Mouse (Mus musculus) liver, embryonic 14.5 days (tissue): ENCODE data around the gene Vsig8. TPM values are rescaled to one million over a fixed set of nuclear protein-coding genes. Genes with fewer than 3 reads are reported as not detected.

Experiments
- ATAC-seq: fragments of 200-750 bp; cut with Nextera tagmentation; 2 replicates; pipeline ENCODE4 v1.8.0; 2017; ENCODE audit warnings: moderate number of reproducible peaks, mild to moderate bottlenecking, moderate library complexity; ENCODE audit not compliant: insufficient read depth
- DNase-seq, 3 experiments: peaks; one replicate each; pipeline ENCODE4 v3.0.0-alpha.2; 2012 to 2013; ENCODE audit warnings: low read depth in 3 of 3, low spot score in 3 of 3
- H3K27ac ChIP-seq: fragments of 300-500 bp; sonication (generic); 2 replicates; pipeline ENCODE4 v1.5.1; 2014; ENCODE audit warnings: moderate library complexity, mild to moderate bottlenecking, control low read depth, inconsistent platforms
- H3K27me3 ChIP-seq: fragments of 300-500 bp; sonication (generic); 2 replicates; pipeline ENCODE4 v1.6.1; 2014; ENCODE audit warnings: mild to moderate bottlenecking, low read length, moderate library complexity; ENCODE audit not compliant: control insufficient read depth, insufficient read depth
- H3K36me3 ChIP-seq: fragments of 300-500 bp; sonication (generic); replicated peaks from 2 replicates; pipeline ENCODE4 v1.6.1; 2014; ENCODE audit warnings: low read depth; ENCODE audit not compliant: control insufficient read depth, insufficient read depth
- H3K4me1 ChIP-seq, 2 experiments: fragments of 200-500 bp in 1 of 2; fragments of 300-500 bp in 1 of 2; sonication (generic) in 1 of 2; replicated peaks; 2 replicates each; pipeline ENCODE4 v1.6.1; 2012 to 2014; ENCODE audit warnings: antibody characterized with exemption in 1 of 2, inconsistent platforms in 1 of 2, low read length in 1 of 2; ENCODE audit not compliant: control insufficient read depth in 2 of 2, insufficient read depth in 2 of 2
- H3K4me2 ChIP-seq: fragments of 300-500 bp; sonication (generic); 2 replicates; pipeline ENCODE4 v1.6.1; 2014; ENCODE audit warnings: low read depth, mild to moderate bottlenecking, control low read depth, moderate library complexity
- H3K4me3 ChIP-seq, 2 experiments: fragments of 200-500 bp in 1 of 2; fragments of 300-500 bp in 1 of 2; sonication (generic) in 1 of 2; 2 replicates each; pipeline ENCODE4 v1.5.1; 2012 to 2014; ENCODE audit warnings: low read depth in 2 of 2, low read length in 2 of 2, mild to moderate bottlenecking in 2 of 2, control low read depth in 1 of 2, inconsistent platforms in 1 of 2, moderate library complexity in 1 of 2; ENCODE audit not compliant: insufficient read depth in 1 of 2
- H3K9ac ChIP-seq: fragments of 300-500 bp; sonication (generic); replicated peaks from 2 replicates; pipeline ENCODE4 v1.6.1; 2014; ENCODE audit warnings: mild to moderate bottlenecking, control low read depth, moderate library complexity
- H3K9me3 ChIP-seq: fragments of 300-500 bp; sonication (generic); 2 replicates; pipeline ENCODE4 v1.6.1; 2016; ENCODE audit warnings: low read length, mixed read lengths; ENCODE audit not compliant: control insufficient read depth
- CTCF ChIP-seq: IDR thresholded peaks from 2 replicates; pipeline ENCODE4 v1.5.1; 2016; ENCODE audit warnings: antibody characterized with exemption, low read depth, control low read depth
- EP300 ChIP-seq: IDR thresholded peaks from 2 replicates; pipeline ENCODE4 v1.6.1; 2016; ENCODE audit warnings: antibody characterized with exemption, low read depth
- WGBS: fragments of 180-500 bp; shearing (Covaris S2); extraction: QIAGEN DNeasy Blood & Tissue Kit; methylation state at CpG from one replicate; pipeline ENCODE4 v1.1.7; 2014; ENCODE audit not compliant: insufficient replicate concordance; 5-methylcytosine and 5-hydroxymethylcytosine counted together
- polyA plus RNA-seq, 2 experiments: library from polyadenylated mRNA; depleted of rRNA in 1 of 2; stranded (reverse) in 1 of 2; unstranded in 1 of 2; fragments of >200 nt; fragmentation: Nextera tagmentation in 1 of 2; extraction: Ambion mirVana in 1 of 2; gene quantifications; 2 replicates each; pipeline versions ENCODE4 v1.2.1 to v1.2.3; 2012 to 2014

Vsig8 gene
- polyA plus RNA-seq, 2 experiments, result not detected

- Histone ChIP-seq H3K27ac (no peak overlapping the region), H3K9me3 (no peaks in the 10 kb centered on the region), H3K36me3 (no peaks in the 10 kb centered on the region), H3K4me2 (no peak overlapping the region), H3K27me3 (no peaks in the 10 kb centered on the region), H3K4me3 (no peak overlapping the region), H3K9ac (no peak overlapping the region), H3K4me1 (no peaks in the 10 kb centered on the region)
- no peak for DNase-seq
- no peak for ATAC-seq
- TF ChIP-seq EP300, result no peak
- peak; percentile 60 for TF ChIP-seq CTCF
These were observed 38.8 kb downstream of the Vsig8 start for GRCm38 (mm10) chr1:172594495-172594894.

DNA sequence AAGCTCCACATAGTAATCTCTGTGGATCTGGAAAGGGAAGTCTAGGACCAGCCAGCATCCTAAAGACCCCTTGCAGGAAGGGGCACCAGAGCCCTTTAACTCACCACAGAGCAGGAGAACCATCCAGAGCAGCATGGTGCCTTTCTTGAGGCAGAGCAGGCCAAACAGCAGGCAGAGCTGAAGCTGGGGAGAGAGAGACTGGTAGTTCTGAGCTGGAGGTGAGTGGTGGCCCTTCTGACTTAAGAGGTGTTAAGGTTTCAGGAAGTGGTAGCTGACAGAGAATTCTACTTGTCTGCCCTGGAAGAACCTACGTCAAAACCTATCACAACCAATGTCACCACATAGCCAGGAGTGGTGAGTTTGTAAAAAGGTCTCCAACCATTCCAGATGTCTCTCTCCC lies 46.6 kb downstream of the Vsig8 start, which contains the start of gene Fcrl6:
Gene Fcrl6 (minus strand): TSS at position 226 of the 400 bp plus-strand sequence.
- no peaks in the 10 kb centered on the region for H3K36me3 ChIP-seq
- DNase-seq (no peak), ATAC-seq (no peak)
- TF ChIP-seq EP300, result no peak
- no peak for TF ChIP-seq CTCF
- no peaks in the 10 kb centered on the region for H3K9me3 ChIP-seq
- H3K27me3 ChIP-seq, result no peaks in the 10 kb centered on the region
- WGBS, result 21% methylated on average over 1 of the region's 1 CpGs
- H3K9ac ChIP-seq, result no peak within 1 kb of the TSS
- H3K4me2 ChIP-seq, result no peak within 1 kb of the TSS
- no peaks in the 10 kb centered on the region for H3K4me1 ChIP-seq
- no peak within 1 kb of the TSS for H3K4me3 ChIP-seq
- no peak within 1 kb of the TSS for H3K27ac ChIP-seq

GRCm38 (mm10) chr1:172611304-172611703 lies 55.6 kb downstream of the Vsig8 start:
- WGBS, result 62% methylated on average over 10 of the region's 10 CpGs
- no peak overlapping the region for H3K27ac ChIP-seq
- TF ChIP-seq CTCF, result no peak
- no peak for TF ChIP-seq EP300
- H3K9ac ChIP-seq, result no peak overlapping the region
- no peak for ATAC-seq
- no peaks in the 10 kb centered on the region for H3K9me3 ChIP-seq
- no peak for DNase-seq
- no peaks in the 10 kb centered on the region for H3K36me3 ChIP-seq
- no peak overlapping the region for H3K4me3 ChIP-seq
- H3K27me3 ChIP-seq, result no peaks in the 10 kb centered on the region
- H3K4me2 ChIP-seq, result no peak overlapping the region
- H3K4me1 ChIP-seq, result no peaks in the 10 kb centered on the region

DNA sequence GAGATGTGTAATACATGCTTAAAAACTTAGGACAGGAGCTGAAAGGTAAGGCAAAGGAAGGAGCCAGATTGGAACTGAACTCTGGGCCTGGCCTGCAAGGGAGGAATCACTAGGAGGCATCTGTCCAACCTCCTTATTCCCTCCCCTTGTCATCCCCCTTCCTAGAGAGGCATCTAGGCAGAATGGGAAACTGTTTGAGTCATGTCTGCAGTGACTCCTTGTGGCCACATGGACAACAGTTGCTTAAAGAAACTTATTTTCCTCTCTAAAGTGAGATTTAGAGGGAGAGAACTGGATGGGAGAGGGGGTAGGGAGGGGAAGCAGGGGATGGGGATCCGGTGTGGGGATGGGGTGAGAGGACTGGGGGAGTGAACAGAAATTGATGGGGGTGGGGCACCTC lies 57.0 kb downstream of the Vsig8 start:
- Histone ChIP-seq H3K4me2 (no peak overlapping the region), H3K27ac (no peak overlapping the region), H3K4me1 (no peaks in the 10 kb centered on the region), H3K9me3 (no peaks in the 10 kb centered on the region), H3K36me3 (no peaks in the 10 kb centered on the region), H3K4me3 (no peak overlapping the region), H3K9ac (no peak overlapping the region), H3K27me3 (no peaks in the 10 kb centered on the region)
- no peak for TF ChIP-seq EP300
- TF ChIP-seq CTCF, result no peak
- ATAC-seq (no peak), DNase-seq (no peak)
- 35% methylated on average over 1 of the region's 1 CpGs for WGBS

Other genes starting within 250 kb of the Vsig8 start
- 0.02 and 0.05 TPM in 2 replicates for gene Kcnj9, start 226.6 kb upstream of the Vsig8 start, polyA plus RNA-seq (2012; rRNA removed)
- not detected in 2 replicates for gene Kcnj9, start 226.6 kb upstream of the Vsig8 start, polyA plus RNA-seq (2014; fragmentation: Nextera tagmentation; extraction: Ambion mirVana)
- gene Kcnj10, start 214.7 kb upstream of the Vsig8 start, polyA plus RNA-seq (2012; rRNA removed), result 0.17 and 0.18 TPM in 2 replicates
- gene Kcnj10, start 214.7 kb upstream of the Vsig8 start, polyA plus RNA-seq (2014; fragmentation: Nextera tagmentation; extraction: Ambion mirVana), result 0.04 and 0.08 TPM in 2 replicates
- gene Pigm, start 179.4 kb upstream of the Vsig8 start, polyA plus RNA-seq (2012; rRNA removed), result 3.8 and 4.1 TPM in 2 replicates
- gene Pigm, start 179.4 kb upstream of the Vsig8 start, polyA plus RNA-seq (2014; fragmentation: Nextera tagmentation; extraction: Ambion mirVana), result 2.3 and 2.6 TPM in 2 replicates
- gene Slamf9, start 80.6 kb upstream of the Vsig8 start, polyA plus RNA-seq (2012; rRNA removed), result 0.92 and 1.5 TPM in 2 replicates
- gene Slamf9, start 80.6 kb upstream of the Vsig8 start, polyA plus RNA-seq (2014; fragmentation: Nextera tagmentation; extraction: Ambion mirVana), result 1.5 and 1.9 TPM in 2 replicates
- gene Igsf9, start 74.2 kb upstream of the Vsig8 start, polyA plus RNA-seq (2012; rRNA removed), result 2.1 and 2.8 TPM in 2 replicates
- 0.60 and 1.0 TPM in 2 replicates for gene Igsf9, start 74.2 kb upstream of the Vsig8 start, polyA plus RNA-seq (2014; fragmentation: Nextera tagmentation; extraction: Ambion mirVana)
- 75.1 and 88.2 TPM in 2 replicates for gene Tagln2, start 55.9 kb upstream of the Vsig8 start, polyA plus RNA-seq (2012; rRNA removed)
- 94.4 and 97.5 TPM in 2 replicates for gene Tagln2, start 55.9 kb upstream of the Vsig8 start, polyA plus RNA-seq (2014; fragmentation: Nextera tagmentation; extraction: Ambion mirVana)
- gene Cfap45, start 35.1 kb upstream of the Vsig8 start, polyA plus RNA-seq (2012; rRNA removed), result 0.15 and 0.28 TPM in 2 replicates
- gene Cfap45, start 35.1 kb upstream of the Vsig8 start, polyA plus RNA-seq (2014; fragmentation: Nextera tagmentation; extraction: Ambion mirVana), result 0.22 and 0.29 TPM in 2 replicates
- gene Slamf8, start 34.6 kb downstream of the Vsig8 start, polyA plus RNA-seq (2012; rRNA removed), result 0.11 and 0.15 TPM in 2 replicates
- gene Slamf8, start 34.6 kb downstream of the Vsig8 start, polyA plus RNA-seq (2014; fragmentation: Nextera tagmentation; extraction: Ambion mirVana), result 0.09 TPM in 1 of 2 replicates, not detected in the other
- not detected in 2 replicates for gene Fcrl6, start 46.6 kb downstream of the Vsig8 start, polyA plus RNA-seq (2012; rRNA removed)
- gene Fcrl6, start 46.6 kb downstream of the Vsig8 start, polyA plus RNA-seq (2014; fragmentation: Nextera tagmentation; extraction: Ambion mirVana), result not detected in 2 replicates
- gene Dusp23, start 77.0 kb downstream of the Vsig8 start, polyA plus RNA-seq (2012; rRNA removed), result 3.0 and 3.8 TPM in 2 replicates
- 4.0 and 5.7 TPM in 2 replicates for gene Dusp23, start 77.0 kb downstream of the Vsig8 start, polyA plus RNA-seq (2014; fragmentation: Nextera tagmentation; extraction: Ambion mirVana)
- gene Crp, start 142.1 kb downstream of the Vsig8 start, polyA plus RNA-seq (2012; rRNA removed), result 10.8 and 13.5 TPM in 2 replicates
- gene Crp, start 142.1 kb downstream of the Vsig8 start, polyA plus RNA-seq (2014; fragmentation: Nextera tagmentation; extraction: Ambion mirVana), result 39.0 and 39.9 TPM in 2 replicates